Comparison of ENCODE assay signal across 9 mouse cellular contexts in the genomic region with DNA sequence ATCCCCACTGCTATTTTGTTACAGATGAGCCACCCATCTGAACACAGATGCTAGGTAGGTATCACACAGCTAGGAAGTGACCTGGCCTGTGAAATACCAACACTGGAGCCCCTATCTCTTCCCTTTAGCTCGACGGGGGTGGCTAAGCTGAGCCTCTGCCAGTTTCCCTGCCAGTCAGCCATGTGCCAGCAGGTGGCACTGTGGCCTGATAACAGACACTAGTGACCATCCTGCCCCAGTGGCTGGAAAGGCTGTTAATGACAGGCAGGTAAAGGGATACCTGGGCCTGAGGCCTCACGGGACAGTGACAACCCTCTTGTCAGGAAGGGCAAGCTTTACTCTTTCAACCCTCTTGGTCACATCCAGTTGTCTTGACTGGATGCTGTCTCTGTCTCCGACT. TPM values are rescaled to one million over a fixed set of nuclear protein-coding genes. Genes with fewer than 3 reads are reported as not detected.
DNase-seq lines count a peak whose midpoint lies in the region; ATAC-seq and TF ChIP-seq lines count a peak whose summit lies in the region.
"Had no signal": no experiment of that assay in that cellular context is flagged by ENCODE, and none has a peak within 500 bp of the region (broad histone marks: within the 10 kb centered on the region; RNA-seq: fewer than 3 reads in every experiment).

No protein-coding gene starts in this region.

- ATAC-seq in forebrain, embryonic 11.5 days (replicated peaks; ENCODE audit: low FRiP score): no peak
- no peak; the same call in 1 of the 2 replicates for ATAC-seq in forebrain, embryonic 15.5 days (replicated peaks)
- no peak for ATAC-seq in heart, postnatal 0 days (ENCODE audit: insufficient read depth, low read depth)

- TF ChIP-seq POLR2A in ES-Bruce4 (IDR thresholded peaks at IDR 0.05; ENCODE audit: insufficient read depth, low read length): no peak

- no peak overlapping the region for H3K9ac ChIP-seq in forebrain, embryonic 11.5 days (ENCODE audit: low read length)
- H3K9ac ChIP-seq in forebrain, embryonic 15.5 days (replicated peaks): no peak overlapping the region
- no peak overlapping the region for H3K9ac ChIP-seq in ES-Bruce4 (ENCODE audit: low read depth, poor library complexity, severe bottlenecking)
- no peak overlapping the region for H3K9ac ChIP-seq in heart, postnatal 0 days (replicated peaks; ENCODE audit: low read depth, low read length)
- H3K9ac ChIP-seq: heart, embryonic 15.5 days had no signal

- H3K27me3 ChIP-seq in forebrain, embryonic 11.5 days (ENCODE audit: control insufficient read depth, insufficient read depth, low read length): no peaks in the 10 kb centered on the region
- H3K27me3 ChIP-seq in forebrain, embryonic 15.5 days: no peaks in the 10 kb centered on the region
- no peaks in the 10 kb centered on the region for H3K27me3 ChIP-seq in ES-Bruce4 (ENCODE audit: control insufficient read depth, insufficient read depth, low read length, poor library complexity, severe bottlenecking)
- H3K27me3 ChIP-seq in heart, postnatal 0 days (ENCODE audit: control insufficient read depth, insufficient read depth, low read length): peaks cover 13% of the 10 kb centered on the region; the same call in 1 of the 2 replicates

- no peak overlapping the region for H3K4me2 ChIP-seq in forebrain, embryonic 11.5 days (ENCODE audit: low read depth, low read length, severe bottlenecking)
- no peak overlapping the region for H3K4me2 ChIP-seq in forebrain, embryonic 15.5 days (replicated peaks)
- H3K4me2 ChIP-seq in heart, postnatal 0 days (ENCODE audit: low read depth, low read length): no peak overlapping the region
- H3K4me2 ChIP-seq: heart, embryonic 15.5 days had no signal

- no peaks in the 10 kb centered on the region for H3K36me3 ChIP-seq in forebrain, embryonic 11.5 days (ENCODE audit: control insufficient read depth, insufficient read depth, low read length)
- no peaks in the 10 kb centered on the region for H3K36me3 ChIP-seq in forebrain, embryonic 15.5 days
- no peaks in the 10 kb centered on the region for H3K36me3 ChIP-seq in ES-Bruce4 (ENCODE audit: control insufficient read depth, insufficient read depth, low read length, poor library complexity, severe bottlenecking)
- H3K36me3 ChIP-seq in heart, postnatal 0 days (replicated peaks; ENCODE audit: control insufficient read depth, insufficient read depth, low read length): no peaks in the 10 kb centered on the region
- H3K36me3 ChIP-seq: heart, embryonic 15.5 days had no signal

- 47% methylated on average over 4 of the region's 4 CpGs for WGBS in forebrain, embryonic 11.5 days
- 47% methylated on average over 4 of the region's 4 CpGs for WGBS in forebrain, embryonic 15.5 days
- 38% methylated on average over 4 of the region's 4 CpGs for WGBS in heart, postnatal 0 days

- peaks cover 6% of the 10 kb centered on the region for H3K4me1 ChIP-seq in forebrain, embryonic 11.5 days (replicated peaks; ENCODE audit: control insufficient read depth, insufficient read depth, low read length)
- peaks cover 6% of the 10 kb centered on the region for H3K4me1 ChIP-seq in forebrain, embryonic 15.5 days
- no peaks in the 10 kb centered on the region for H3K4me1 ChIP-seq in ES-Bruce4 (ENCODE audit: control insufficient read depth, insufficient read depth, low read length)
- H3K4me1 ChIP-seq in heart, postnatal 0 days (ENCODE audit: control insufficient read depth, insufficient read depth): no peaks in the 10 kb centered on the region
- H3K4me1 ChIP-seq: heart, embryonic 15.5 days had no signal

- peak; percentile 76 for DNase-seq in forebrain, embryonic 11.5 days (ENCODE audit: low spot score)
- DNase-seq in cerebellum, adult 9-10 months: peak; percentile 40
- no peak for DNase-seq in heart, postnatal 0 days (ENCODE audit: low spot score)
- DNase-seq in layer of hippocampus, adult 8-10 months (ENCODE audit: low spot score in 2 of 2): peak; percentile 40 to 73
- DNase-seq in mesoderm, embryonic 11.5 days (ENCODE audit: low read depth, low spot score): peak; percentile 28
- DNase-seq in testis, postnatal 10 days (ENCODE audit: low spot score): peak; percentile 85

- peak; percentile 71 for TF ChIP-seq CTCF in ES-Bruce4 (IDR thresholded peaks at IDR 0.05; ENCODE audit: low read depth, low read length)
- peak; percentile 75 for TF ChIP-seq CTCF in heart, postnatal 0 days (IDR thresholded peaks at IDR 0.05; ENCODE audit: low read depth)

- H3K27ac ChIP-seq in forebrain, embryonic 11.5 days (ENCODE audit: low read depth, low read length): no peak overlapping the region
- H3K27ac ChIP-seq in forebrain, embryonic 15.5 days (replicated peaks): no peak overlapping the region
- no peak overlapping the region for H3K27ac ChIP-seq in ES-Bruce4 (ENCODE audit: insufficient read depth, low read length)
- H3K27ac ChIP-seq in heart, postnatal 0 days (ENCODE audit: low read depth): no peak overlapping the region
- H3K27ac ChIP-seq: heart, embryonic 15.5 days had no signal

- H3K4me3 ChIP-seq in forebrain, embryonic 11.5 days (ENCODE audit: low read depth, low read length): no peak overlapping the region
- no peak overlapping the region for H3K4me3 ChIP-seq in forebrain, embryonic 15.5 days
- H3K4me3 ChIP-seq in ES-Bruce4 (ENCODE audit: low read depth, low read length): no peak overlapping the region
- no peak overlapping the region for H3K4me3 ChIP-seq in heart, postnatal 0 days (ENCODE audit: low read depth, low read length)
- H3K4me3 ChIP-seq: heart, embryonic 15.5 days had no signal

- H3K9me3 ChIP-seq in forebrain, embryonic 11.5 days (ENCODE audit: control insufficient read depth, low read length): no peaks in the 10 kb centered on the region
- H3K9me3 ChIP-seq in forebrain, embryonic 15.5 days: no peaks in the 10 kb centered on the region
- no peaks in the 10 kb centered on the region for H3K9me3 ChIP-seq in ES-Bruce4 (replicated peaks; ENCODE audit: control insufficient read depth, insufficient read depth, low read length, poor library complexity, severe bottlenecking)
- H3K9me3 ChIP-seq in heart, postnatal 0 days (replicated peaks; ENCODE audit: control insufficient read depth, low read length): no peaks in the 10 kb centered on the region
- H3K9me3 ChIP-seq: heart, embryonic 15.5 days had no signal

- TF ChIP-seq EP300 in ES-Bruce4 (IDR thresholded peaks at IDR 0.05; ENCODE audit: insufficient read depth, low read depth, low read length): no peak
- no peak for TF ChIP-seq EP300 in heart, postnatal 0 days (IDR thresholded peaks at IDR 0.05; ENCODE audit: low read depth)

RNA-seq across cellular contexts. Expression of a gene that starts 52.6 kb away (rescaled TPM):
- polyA plus RNA-seq in forebrain, embryonic 11.5 days (2014; fragmentation: Nextera tagmentation; extraction: Ambion mirVana): 0.33 and 0.47 TPM in 2 replicates
- 0.65 and 0.73 TPM in 2 replicates for polyA plus RNA-seq in forebrain, embryonic 15.5 days (2015; fragmentation: Nextera tagmentation; extraction: Ambion mirVana)
- polyA plus RNA-seq in ES-Bruce4 (2011; ENCODE audit: insufficient read depth, insufficient read length, low read depth, missing spikeins): 1.8 and 1.9 TPM in 2 replicates
- total RNA-seq in heart, postnatal 0 days (2014; rRNA removed; ENCODE audit: low replicate concordance): not detected in 2 replicates
- polyA plus RNA-seq in heart, postnatal 0 days (2015; fragmentation: Nextera tagmentation; extraction: Ambion mirVana): 0.04 TPM in 1 of 2 replicates, not detected in the other
- 1 to 10 TPM; 7.7 to 8.4 (median 8.1) TPM for total RNA-seq in layer of hippocampus, adult 8-10 months (2022)
